Mouse (Mus musculus) forebrain, embryonic 12.5 days (tissue): ENCODE data around the gene Pdia4. TPM values are rescaled to one million over a fixed set of nuclear protein-coding genes. Genes with fewer than 3 reads are reported as not detected.
A peak's percentile ranks its signal among the peaks of the same experiment; 100 is the strongest.
"Not testable (repeated sequence)": the region's sequence is repeated elsewhere in the genome, so short reads cannot be mapped to it uniquely, and the experiment has no call there.

Experiments
- ATAC-seq: fragments of 200-750 bp; cut with Nextera tagmentation; 2 replicates; pipeline ENCODE4 v1.8.0; 2017; ENCODE audit warnings: moderate TSS enrichment; ENCODE audit not compliant: low FRiP score
- H3K27ac ChIP-seq: fragments of 300-500 bp; sonication (generic); 2 replicates; pipeline ENCODE4 v1.5.1; 2016; ENCODE audit warnings: mild to moderate bottlenecking
- H3K27me3 ChIP-seq: fragments of 300-500 bp; sonication (generic); 2 replicates; pipeline ENCODE4 v1.6.1; 2016; ENCODE audit warnings: mild to moderate bottlenecking
- H3K36me3 ChIP-seq: fragments of 300-500 bp; sonication (generic); replicated peaks from 2 replicates; pipeline ENCODE4 v1.6.1; 2016; ENCODE audit warnings: mild to moderate bottlenecking
- H3K4me1 ChIP-seq: fragments of 300-500 bp; sonication (generic); 2 replicates; pipeline ENCODE4 v1.6.1; 2016
- H3K4me2 ChIP-seq: fragments of 300-500 bp; sonication (generic); 2 replicates; pipeline ENCODE4 v1.6.1; 2016; ENCODE audit warnings: mild to moderate bottlenecking, moderate library complexity
- H3K4me3 ChIP-seq: fragments of 300-500 bp; sonication (generic); replicated peaks from 2 replicates; pipeline ENCODE4 v1.5.1; 2016; ENCODE audit warnings: mild to moderate bottlenecking
- H3K9ac ChIP-seq: fragments of 300-500 bp; sonication (generic); 2 replicates; pipeline ENCODE4 v1.6.1; 2016; ENCODE audit warnings: mild to moderate bottlenecking
- H3K9me3 ChIP-seq: fragments of 300-500 bp; sonication (generic); 2 replicates; pipeline ENCODE4 v1.6.1; 2016
- WGBS: fragments of 180-500 bp; shearing (Covaris S2); methylation state at CpG from one replicate; pipeline ENCODE4 v1.1.7; 2016; 5-methylcytosine and 5-hydroxymethylcytosine counted together
- polyA plus RNA-seq: library from polyadenylated mRNA; unstranded; fragments of >200 nt; fragmentation: Nextera tagmentation; extraction: Ambion mirVana; gene quantifications from 2 replicates; pipeline ENCODE4 v1.2.1, GENCODE M21; 2016

Gene Pdia4
- polyA plus RNA-seq, 1 experiment from 2014 or later: 156 TPM

GRCm38 (mm10) chr6:47780576-47781013, 32.6 kb downstream of the Pdia4 start:
- WGBS: 19% methylated on average over 2 of the region's 2 CpGs
- no peak overlapping the region; the same call in 1 of the 2 replicates for H3K9ac ChIP-seq
- no peak overlapping the region for H3K27ac ChIP-seq
- H3K36me3 ChIP-seq: no peaks in the 10 kb centered on the region
- peak overlapping the region; percentile 46 for H3K4me2 ChIP-seq
- H3K4me3 ChIP-seq: peak overlapping the region; percentile 48
- H3K27me3 ChIP-seq: no peaks in the 10 kb centered on the region
- H3K4me1 ChIP-seq: peaks cover 10% of the 10 kb centered on the region
- H3K9me3 ChIP-seq: no peaks in the 10 kb centered on the region
- no peak for ATAC-seq

GRCm38 (mm10) chr6:47771760-47772159, 41.5 kb downstream of the Pdia4 start:
- H3K9me3 ChIP-seq, H3K4me1 ChIP-seq, H3K9ac ChIP-seq, H3K27me3 ChIP-seq, H3K36me3 ChIP-seq, H3K27ac ChIP-seq, ATAC-seq: not testable (repeated sequence)
- Histone ChIP-seq H3K4me3 (peak overlapping the region; percentile 23; the same call in 1 of the 2 replicates), H3K4me2 (peak overlapping the region; percentile 17)
- WGBS: 50% methylated on average over 9 of the region's 19 CpGs

GRCm38 (mm10) chr6:47771113-47771512, 42.1 kb downstream of the Pdia4 start:
- H3K4me3 ChIP-seq, H3K9me3 ChIP-seq, H3K27me3 ChIP-seq, H3K36me3 ChIP-seq, H3K27ac ChIP-seq, ATAC-seq, H3K4me1 ChIP-seq, H3K9ac ChIP-seq, H3K4me2 ChIP-seq: not testable (repeated sequence)
- 81% methylated on average over 12 of the region's 12 CpGs for WGBS

- H3K9me3 ChIP-seq, H3K4me1 ChIP-seq, ATAC-seq, H3K4me2 ChIP-seq, H3K9ac ChIP-seq, H3K27ac ChIP-seq, H3K36me3 ChIP-seq, H3K4me3 ChIP-seq, H3K27me3 ChIP-seq: not testable (repeated sequence)
- 66% methylated on average over 4 of the region's 4 CpGs for WGBS
These were observed 43.4 kb downstream of the Pdia4 start for GRCm38 (mm10) chr6:47769861-47770260.

- ATAC-seq, H3K27me3 ChIP-seq, H3K4me3 ChIP-seq, H3K27ac ChIP-seq, H3K4me1 ChIP-seq, H3K9ac ChIP-seq, H3K9me3 ChIP-seq, H3K36me3 ChIP-seq, H3K4me2 ChIP-seq: not testable (repeated sequence)
- WGBS: 70% methylated on average over 3 of the region's 12 CpGs
These were observed 44.7 kb downstream of the Pdia4 start for GRCm38 (mm10) chr6:47768520-47768919.

GRCm38 (mm10) chr6:47767355-47767754, 45.9 kb downstream of the Pdia4 start:
- not testable (repeated sequence) for H3K4me3 ChIP-seq, H3K4me2 ChIP-seq, ATAC-seq, H3K4me1 ChIP-seq, H3K9ac ChIP-seq, H3K27ac ChIP-seq, H3K27me3 ChIP-seq, H3K9me3 ChIP-seq, H3K36me3 ChIP-seq
- 66% methylated on average over 7 of the region's 20 CpGs for WGBS

- H3K27me3 ChIP-seq, H3K4me3 ChIP-seq, H3K9me3 ChIP-seq, H3K36me3 ChIP-seq, H3K27ac ChIP-seq, ATAC-seq, H3K9ac ChIP-seq, H3K4me2 ChIP-seq, H3K4me1 ChIP-seq: not testable (repeated sequence)
- WGBS: 74% methylated on average over 9 of the region's 10 CpGs
These were observed 50.5 kb downstream of the Pdia4 start for GRCm38 (mm10) chr6:47762686-47763085.

- not testable (repeated sequence) for H3K27ac ChIP-seq, H3K4me1 ChIP-seq, H3K9ac ChIP-seq, H3K36me3 ChIP-seq, H3K27me3 ChIP-seq, H3K9me3 ChIP-seq, H3K4me3 ChIP-seq, H3K4me2 ChIP-seq, ATAC-seq
- WGBS: 82% methylated on average over 14 of the region's 16 CpGs
These were observed 53.8 kb downstream of the Pdia4 start for GRCm38 (mm10) chr6:47759406-47759805.

- H3K9ac ChIP-seq, H3K4me1 ChIP-seq, H3K36me3 ChIP-seq, H3K27ac ChIP-seq, ATAC-seq, H3K9me3 ChIP-seq, H3K27me3 ChIP-seq: not testable (repeated sequence)
- peak overlapping the region; percentile 32 for H3K4me3 ChIP-seq
- WGBS: 4% methylated on average over 20 of the region's 38 CpGs
- H3K4me2 ChIP-seq: peak overlapping the region; percentile 48
These were observed 55.4 kb downstream of the Pdia4 start for GRCm38 (mm10) chr6:47757849-47758248.

GRCm38 (mm10) chr6:47757429-47757828, 55.8 kb downstream of the Pdia4 start:
- H3K4me2 ChIP-seq, H3K27ac ChIP-seq, H3K36me3 ChIP-seq, H3K27me3 ChIP-seq, H3K4me1 ChIP-seq, ATAC-seq, H3K4me3 ChIP-seq, H3K9ac ChIP-seq, H3K9me3 ChIP-seq: not testable (repeated sequence)
- 4% methylated on average over 4 of the region's 22 CpGs for WGBS

GRCm38 (mm10) chr6:47753144-47753543, 60.1 kb downstream of the Pdia4 start:
- H3K27ac ChIP-seq, H3K9me3 ChIP-seq, H3K27me3 ChIP-seq, ATAC-seq, H3K4me1 ChIP-seq, H3K4me3 ChIP-seq, H3K4me2 ChIP-seq, H3K9ac ChIP-seq, H3K36me3 ChIP-seq: not testable (repeated sequence)
- WGBS: 6% methylated on average over 15 of the region's 44 CpGs

GRCm38 (mm10) chr6:47748306-47748705, 64.9 kb downstream of the Pdia4 start:
- not testable (repeated sequence) for ATAC-seq, H3K27me3 ChIP-seq, H3K36me3 ChIP-seq, H3K9me3 ChIP-seq, H3K27ac ChIP-seq, H3K9ac ChIP-seq, H3K4me1 ChIP-seq
- H3K4me3 ChIP-seq: peak overlapping the region; percentile 24; the same call in 1 of the 2 replicates
- peak overlapping the region; percentile 43 for H3K4me2 ChIP-seq
- 14% methylated on average over 15 of the region's 25 CpGs for WGBS

- not testable (repeated sequence) for H3K9ac ChIP-seq, H3K4me1 ChIP-seq, H3K4me2 ChIP-seq, H3K27ac ChIP-seq, H3K27me3 ChIP-seq, ATAC-seq, H3K4me3 ChIP-seq, H3K36me3 ChIP-seq, H3K9me3 ChIP-seq
- WGBS: 86% methylated on average over 4 of the region's 8 CpGs
These were observed 65.3 kb downstream of the Pdia4 start for GRCm38 (mm10) chr6:47747886-47748285.
